Mouse (Mus musculus) thymus, adult 2 months (tissue): ENCODE measurements around the gene Arxes2. TPM values are rescaled to one million over a fixed set of nuclear protein-coding genes. Genes with fewer than 3 reads are reported as not detected.
A peak's percentile ranks its signal among the peaks of the same experiment; 100 is the strongest.
"Not testable (repeated sequence)": the region's sequence is repeated elsewhere in the genome, so short reads cannot be mapped to it uniquely, and the experiment has no call there.

Experiments used
- DNase-seq: peaks from one replicate; pipeline ENCODE4 v3.0.0; 2021
- H3K27ac ChIP-seq: fragments of 200-500 bp; 2 replicates; pipeline ENCODE4 v1.5.1; 2012; ENCODE audit warnings: low read length, control low read depth; ENCODE audit not compliant: control insufficient read depth, insufficient read depth
- H3K27me3 ChIP-seq: fragments of 200-500 bp; 2 replicates; pipeline ENCODE4 v1.6.1; 2012; ENCODE audit warnings: mild to moderate bottlenecking, low read length, moderate library complexity, mixed read lengths; ENCODE audit not compliant: control insufficient read depth, insufficient read depth
- H3K36me3 ChIP-seq: fragments of 200-500 bp; 2 replicates; pipeline ENCODE4 v1.6.1; 2012; ENCODE audit warnings: mild to moderate bottlenecking, low read length, moderate library complexity; ENCODE audit not compliant: control insufficient read depth, insufficient read depth
- H3K4me1 ChIP-seq: fragments of 200-500 bp; replicated peaks from 2 replicates; pipeline ENCODE4 v1.6.1; 2012; ENCODE audit warnings: low read length; ENCODE audit not compliant: control insufficient read depth, insufficient read depth
- H3K4me3 ChIP-seq: fragments of 200-500 bp; 2 replicates; pipeline ENCODE4 v1.5.1; 2012; ENCODE audit warnings: mild to moderate bottlenecking, low read length, control low read depth, moderate library complexity; ENCODE audit not compliant: control insufficient read depth, insufficient read depth
- CTCF ChIP-seq: fragments of 200-500 bp; IDR thresholded peaks from 2 replicates; pipeline ENCODE4 v1.5.1; 2012; ENCODE audit warnings: mild to moderate bottlenecking, control low read depth, low read length, moderate library complexity, borderline replicate concordance; ENCODE audit not compliant: control insufficient read depth, poor library complexity, insufficient read depth; ENCODE audit errors: extremely low read depth
- POLR2A ChIP-seq: fragments of 200-500 bp; IDR thresholded peaks from 2 replicates; pipeline ENCODE4 v1.6.1; 2012; ENCODE audit warnings: mild to moderate bottlenecking, low read length, control low read depth, moderate library complexity; ENCODE audit not compliant: control insufficient read depth, poor library complexity, insufficient read depth; ENCODE audit errors: extremely low read depth
- WGBS: fragments of 180-500 bp; shearing (Covaris S2); methylation state at CpG from one replicate; pipeline ENCODE4 v1.1.7; 2018; 5-methylcytosine and 5-hydroxymethylcytosine counted together
- polyA plus RNA-seq: library from polyadenylated mRNA; depleted of rRNA; stranded (reverse); fragments of >200 nt; gene quantifications from 2 replicates; pipeline ENCODE4 v1.2.3, GENCODE M21; 2012; rRNA removed

The Arxes2 gene
- polyA plus RNA-seq: 4.8 and 6.2 TPM in 2 replicates

DNA sequence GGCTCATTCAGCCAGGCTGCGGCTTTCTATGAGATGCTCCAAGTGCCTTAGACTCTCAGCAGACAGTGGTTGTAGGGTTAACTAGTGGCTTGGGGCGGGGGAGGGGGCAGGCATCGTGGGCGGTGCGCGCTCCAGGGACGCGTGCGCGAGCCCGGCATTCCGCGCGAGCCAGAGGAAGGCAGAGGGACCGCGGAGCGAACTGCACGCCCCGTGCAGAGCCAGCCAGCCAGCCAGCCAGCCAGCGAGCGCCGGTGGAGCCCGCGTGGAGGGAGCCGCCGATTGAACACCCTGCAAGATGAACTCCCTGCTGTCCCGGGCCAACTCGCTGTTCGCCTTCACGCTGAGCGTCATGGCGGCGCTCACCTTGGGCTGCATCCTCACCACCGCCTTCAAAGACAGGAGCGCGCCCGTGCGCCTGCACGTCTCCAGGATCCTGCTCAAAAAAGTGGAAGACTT is at the start of gene Arxes2:
TSS of gene Arxes2 (plus strand) at position 161 of the 456 bp plus-strand sequence.
- not testable (repeated sequence) for H3K27ac ChIP-seq, H3K27me3 ChIP-seq, H3K4me1 ChIP-seq, DNase-seq, H3K36me3 ChIP-seq
- 0% methylated on average over 16 of the region's 39 CpGs for WGBS
- peak within 1 kb of the TSS; percentile 27 for H3K4me3 ChIP-seq

DNA sequence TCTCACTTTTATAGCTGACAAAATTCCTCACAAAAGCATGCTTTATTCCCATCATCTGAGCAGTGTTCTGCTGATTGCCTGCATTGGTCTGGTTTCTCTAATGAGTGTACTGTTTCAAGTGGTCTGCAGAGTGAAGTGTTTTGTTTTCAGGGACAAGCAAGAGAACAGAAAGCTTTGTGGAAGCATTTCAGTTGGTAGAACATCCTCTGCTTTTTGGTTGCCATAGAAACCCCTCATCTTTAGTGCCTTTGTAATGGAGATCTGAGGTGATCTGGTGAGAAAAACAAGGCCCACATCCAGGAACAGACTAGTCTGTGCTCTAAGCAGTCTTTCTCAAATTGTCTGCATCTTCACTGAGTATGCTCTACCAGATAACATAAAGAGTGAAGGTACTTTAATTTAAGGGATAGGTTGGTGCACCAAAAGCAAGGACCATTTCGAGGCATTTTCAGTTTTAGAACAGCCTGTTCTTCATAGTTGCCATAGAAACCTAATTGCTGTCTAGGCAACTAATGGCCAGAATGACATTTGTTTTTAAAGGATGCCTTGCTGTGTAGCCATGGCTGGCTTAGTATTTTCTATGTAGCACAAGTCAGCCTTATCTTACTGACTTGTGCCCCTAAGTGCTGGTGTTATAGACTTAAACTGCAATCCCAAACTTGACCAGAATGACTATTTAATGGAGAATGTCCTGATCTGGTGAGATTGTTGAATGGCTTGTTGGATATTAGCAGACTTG is 44.8 kb upstream of the Arxes2 start:
- no peak overlapping the region for H3K27ac ChIP-seq
- no peak for TF ChIP-seq POLR2A
- TF ChIP-seq CTCF: no peak
- no peaks in the 10 kb centered on the region for H3K27me3 ChIP-seq
- H3K4me1 ChIP-seq: no peaks in the 10 kb centered on the region
- DNase-seq: no peak
- 85% methylated on average over 1 of the region's 1 CpGs for WGBS
- H3K4me3 ChIP-seq: no peak overlapping the region
- no peaks in the 10 kb centered on the region for H3K36me3 ChIP-seq

DNA sequence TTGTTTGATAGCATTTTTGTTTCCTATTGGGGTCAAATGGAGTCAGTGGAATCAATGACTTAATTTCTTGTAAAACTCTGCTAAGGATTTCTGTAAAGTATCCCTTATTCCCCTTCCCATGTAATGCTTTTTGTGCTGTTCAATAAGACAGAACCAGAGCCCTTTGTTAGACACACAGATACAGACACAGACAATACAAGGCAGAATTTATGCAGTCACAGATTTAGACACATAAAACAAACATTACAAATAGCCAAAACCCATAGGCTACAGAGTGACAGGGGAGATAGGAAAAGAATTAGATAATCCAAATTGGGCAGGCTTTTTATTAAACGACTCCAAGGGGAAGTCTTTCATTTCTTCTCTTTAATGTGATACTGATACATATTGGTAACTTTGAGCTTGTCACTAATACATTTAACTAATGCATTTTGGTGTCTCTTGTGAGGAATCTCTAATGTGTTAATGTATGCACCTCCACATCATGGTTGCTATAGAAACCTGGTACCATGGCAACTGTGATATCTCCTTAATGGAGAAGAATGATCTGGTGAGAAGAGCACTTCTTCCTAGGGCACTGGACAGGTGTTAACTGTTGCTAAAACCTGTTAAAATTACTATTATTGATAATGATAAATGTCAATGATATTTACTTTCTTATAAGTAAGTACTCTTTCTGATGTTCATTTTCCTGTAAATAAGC is 36.5 kb upstream of the Arxes2 start:
- 78% methylated on average over 1 of the region's 1 CpGs for WGBS
- TF ChIP-seq CTCF (no peak), POLR2A (no peak)
- Histone ChIP-seq H3K27ac (no peak overlapping the region), H3K4me1 (no peaks in the 10 kb centered on the region), H3K36me3 (no peaks in the 10 kb centered on the region), H3K4me3 (no peak overlapping the region), H3K27me3 (no peaks in the 10 kb centered on the region)
- DNase-seq: no peak

DNA sequence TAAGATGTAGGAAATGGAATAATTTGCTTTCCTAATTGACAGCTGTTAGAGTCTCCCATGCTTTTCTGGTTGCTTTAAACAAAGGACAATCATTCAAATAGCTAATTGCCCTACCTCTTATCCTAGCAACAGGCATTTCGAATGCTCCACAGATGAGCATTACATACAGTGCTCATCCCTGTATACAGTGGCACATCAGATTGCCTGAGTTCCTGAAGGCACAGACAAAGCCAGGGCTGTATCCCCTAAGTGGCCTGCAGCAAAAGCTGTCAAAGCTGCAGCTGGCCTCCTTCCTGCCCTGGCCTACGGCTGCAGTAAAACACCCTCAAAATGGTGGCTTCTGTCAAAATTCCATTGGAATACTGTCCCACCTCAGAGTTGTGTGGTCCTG is 35.9 kb upstream of the Arxes2 start:
- no peaks in the 10 kb centered on the region for H3K27me3 ChIP-seq
- 86% methylated on average over 2 of the region's 2 CpGs for WGBS
- TF ChIP-seq CTCF (no peak), POLR2A (no peak)
- no peaks in the 10 kb centered on the region for H3K4me1 ChIP-seq
- DNase-seq: no peak
- no peak overlapping the region for H3K27ac ChIP-seq
- H3K36me3 ChIP-seq: no peaks in the 10 kb centered on the region
- H3K4me3 ChIP-seq: no peak overlapping the region

DNA sequence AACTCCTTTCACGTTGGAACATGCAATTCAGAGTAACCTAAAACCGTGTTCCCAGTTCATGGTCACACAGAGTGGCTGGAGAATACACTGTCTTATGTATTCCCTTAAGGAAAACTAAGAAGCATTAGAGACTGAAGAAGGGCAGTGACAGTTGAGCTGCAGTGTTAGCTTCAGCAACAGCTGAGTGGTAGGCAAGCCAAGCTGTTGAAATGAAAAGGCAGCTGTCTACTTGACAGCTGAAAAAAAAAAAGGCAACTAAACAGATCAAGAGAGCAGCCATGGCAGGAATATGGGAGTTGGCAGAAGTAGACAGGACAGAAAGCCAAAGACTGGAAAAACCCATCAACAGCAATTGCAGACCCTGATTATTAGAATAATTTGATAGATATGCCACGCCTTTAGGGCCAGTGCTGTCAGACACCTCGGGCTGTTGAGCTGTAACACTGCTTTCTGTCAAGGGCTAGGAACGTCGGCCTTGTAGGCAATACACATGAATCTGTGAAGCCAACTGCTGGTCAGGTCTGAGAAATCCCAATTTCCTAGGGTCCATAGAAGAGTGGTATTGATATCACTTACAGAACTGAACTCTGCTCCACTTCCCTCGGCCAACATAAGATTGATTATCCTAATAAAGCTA is 34.9 kb upstream of the Arxes2 start:
- H3K36me3 ChIP-seq: no peaks in the 10 kb centered on the region
- H3K4me1 ChIP-seq: no peaks in the 10 kb centered on the region
- 95% methylated on average over 7 of the region's 7 CpGs for WGBS
- no peak overlapping the region for H3K27ac ChIP-seq
- no peaks in the 10 kb centered on the region for H3K27me3 ChIP-seq
- no peak for DNase-seq
- no peak overlapping the region for H3K4me3 ChIP-seq
- TF ChIP-seq POLR2A (no peak), CTCF (no peak)

DNA sequence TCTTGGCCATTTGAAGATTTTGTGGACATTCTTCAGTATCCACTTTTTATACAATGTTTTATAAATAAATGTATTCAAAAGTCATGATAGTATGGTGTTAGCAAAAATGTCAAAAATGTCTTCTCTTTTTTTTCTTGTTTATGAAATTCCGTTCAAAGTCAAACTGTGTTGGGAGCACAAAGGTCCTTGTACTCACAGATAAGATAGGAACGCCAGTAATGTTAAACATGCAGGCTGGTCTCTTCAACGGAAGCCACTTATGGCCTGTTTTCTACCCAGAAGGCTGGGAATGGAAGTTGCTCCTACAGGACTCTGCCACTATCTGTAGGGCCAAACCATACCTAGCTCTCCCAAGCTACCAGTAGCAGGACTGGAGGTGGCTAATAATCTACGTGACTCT is 34.1 kb upstream of the Arxes2 start:
- no peak for TF ChIP-seq CTCF
- no peak for TF ChIP-seq POLR2A
- no peaks in the 10 kb centered on the region for H3K36me3 ChIP-seq
- H3K27ac ChIP-seq: no peak overlapping the region
- H3K4me1 ChIP-seq: no peaks in the 10 kb centered on the region
- 92% methylated on average over 4 of the region's 4 CpGs for WGBS
- DNase-seq: no peak
- no peak overlapping the region for H3K4me3 ChIP-seq
- H3K27me3 ChIP-seq: no peaks in the 10 kb centered on the region
